Mouse (Mus musculus): ENCODE data around the gene Tango6.

DNA sequence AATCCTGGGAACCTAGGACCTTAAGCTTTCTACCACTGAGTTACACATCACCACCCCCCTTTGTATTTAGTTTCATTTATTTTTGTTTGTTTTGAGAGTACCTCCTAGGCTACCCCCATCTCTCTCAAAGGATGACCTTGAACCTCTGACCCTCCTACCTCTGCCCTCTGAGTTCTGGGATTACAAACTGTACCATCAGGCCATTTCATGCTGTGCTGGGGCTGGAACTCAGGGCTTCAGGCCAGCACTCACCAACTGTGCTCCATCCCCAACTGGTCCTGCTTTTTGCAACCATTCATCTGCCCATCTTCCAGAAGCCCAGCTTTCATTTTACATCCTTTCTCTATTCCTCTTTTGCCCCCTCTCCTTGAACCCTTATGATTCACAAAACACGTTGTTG is 81.7 kb downstream of the Tango6 start:
- no peak for TF ChIP-seq POLR2A (IDR thresholded peaks at IDR 0.05; ENCODE audit: low read depth, low read length)
- TF ChIP-seq CTCF (conservative IDR thresholded peaks at IDR 0.05 in 1 of 2, IDR thresholded peaks at IDR 0.05 in 1 of 2; ENCODE audit: low read depth in 2 of 2, low read length in 2 of 2): no peak
- TF ChIP-seq CHD1 (IDR thresholded peaks at IDR 0.05; ENCODE audit: low read depth, low read length): no peak
- TF ChIP-seq MAX (IDR thresholded peaks at IDR 0.05; ENCODE audit: low read length): no peak
- no peak for TF ChIP-seq USF2 (conservative IDR thresholded peaks at IDR 0.05; ENCODE audit: low read depth, low read length)
- no peak for TF ChIP-seq USF1 (IDR thresholded peaks at IDR 0.05; ENCODE audit: low read depth, low read length)
- no peak for TF ChIP-seq UBTF (IDR thresholded peaks at IDR 0.05; ENCODE audit: low read depth, low read length)

Data from CH12.LX (cell line).